7 mouse cellular contexts compared by ENCODE assay signal in genomic region chr9:105827791-105828385, GRCm38 (mm10). TPM values are rescaled to one million over a fixed set of nuclear protein-coding genes. Genes with fewer than 3 reads are reported as not detected.
DNase-seq lines count a peak whose midpoint lies in the region; ATAC-seq and TF ChIP-seq lines count a peak whose summit lies in the region.

Col6a6 (minus strand) TSS chr9:105828160.

- no peak for TF ChIP-seq CTCF in left cerebral cortex, adult 2 months (IDR thresholded peaks at IDR 0.05)

- H3K4me2 ChIP-seq in neural tube, embryonic 11.5 days (ENCODE audit: low read depth), result peak within 1 kb of the TSS; percentile 14; the same call in 1 of the 2 replicates
- H3K4me2 ChIP-seq in heart, embryonic 12.5 days, result peak within 1 kb of the TSS; percentile 60

- H3K36me3 ChIP-seq in neural tube, embryonic 11.5 days (ENCODE audit: control insufficient read depth, insufficient read depth, low read length), result no peaks in the 10 kb centered on the region
- H3K36me3 ChIP-seq in heart, embryonic 12.5 days, result no peaks in the 10 kb centered on the region

- no peaks in the 10 kb centered on the region for H3K9me3 ChIP-seq in neural tube, embryonic 11.5 days (ENCODE audit: control insufficient read depth, low read length)
- 0 out of 2 replicates have a peak, but pooled peaks cover 2% of the 10 kb centered on the region for H3K9me3 ChIP-seq in heart, embryonic 12.5 days (replicated peaks)

- no peaks in the 10 kb centered on the region for H3K27me3 ChIP-seq in neural tube, embryonic 11.5 days (ENCODE audit: control insufficient read depth, insufficient read depth, low read length)
- peaks cover 30% of the 10 kb centered on the region for H3K27me3 ChIP-seq in heart, embryonic 12.5 days (replicated peaks)

- no peak within 1 kb of the TSS for H3K27ac ChIP-seq in neural tube, embryonic 11.5 days (ENCODE audit: low read depth, low read length)
- H3K27ac ChIP-seq in heart, embryonic 12.5 days (ENCODE audit: poor library complexity, severe bottlenecking), result no peak within 1 kb of the TSS
- no peak within 1 kb of the TSS for H3K27ac ChIP-seq in left cerebral cortex, adult 2 months

- no peak within 1 kb of the TSS for H3K9ac ChIP-seq in neural tube, embryonic 11.5 days (ENCODE audit: low read length)
- H3K9ac ChIP-seq in heart, embryonic 12.5 days, result peak within 1 kb of the TSS; percentile 39

- 15% methylated on average over 20 of the region's 20 CpGs for WGBS in neural tube, embryonic 11.5 days
- 18% methylated on average over 20 of the region's 20 CpGs for WGBS in heart, embryonic 12.5 days

- no peaks in the 10 kb centered on the region for H3K4me1 ChIP-seq in neural tube, embryonic 11.5 days (ENCODE audit: control insufficient read depth, insufficient read depth, low read length)
- H3K4me1 ChIP-seq in heart, embryonic 12.5 days (replicated peaks), result peaks cover 8% of the 10 kb centered on the region; the same call in 1 of the 2 replicates

- intact Hi-C loops in left cerebral cortex, adult 2 months (cut with DNase I), result no loop called here

- DNase-seq in neural tube, embryonic 11.5 days (ENCODE audit: low spot score), result peak; percentile 18
- no peak for DNase-seq in neural tube, embryonic 10.5 days (ENCODE audit: extremely low spot score, low spot score)
- peak; percentile 18 to 29 for DNase-seq in kidney, postnatal 4 days
- no peak for DNase-seq in retina, postnatal 1 day
- DNase-seq in left cerebral cortex, adult 2 months (ENCODE audit: extremely low spot score in 1 of 2, low spot score in 2 of 2), result no peak

- no peak within 1 kb of the TSS for H3K4me3 ChIP-seq in neural tube, embryonic 11.5 days (ENCODE audit: low read depth, low read length)
- peak within 1 kb of the TSS; percentile 22 for H3K4me3 ChIP-seq in heart, embryonic 12.5 days
- H3K4me3 ChIP-seq in left cerebral cortex, adult 2 months, result no peak within 1 kb of the TSS

- no peak for ATAC-seq in neural tube, embryonic 11.5 days (ENCODE audit: insufficient read depth, low FRiP score, low TSS enrichment)
- no peak for ATAC-seq in heart, embryonic 12.5 days (ENCODE audit: insufficient number of reproducible peaks, low FRiP score)
- ATAC-seq in erythroid progenitor cell, adult 5-6 weeks (replicated peaks; ENCODE audit: low FRiP score, poor library complexity, severe bottlenecking), result no peak

RNA-seq across cellular contexts. Expression of gene Col6a6, which starts in this region (rescaled TPM):
- polyA plus RNA-seq in neural tube, embryonic 11.5 days (2014; fragmentation: Nextera tagmentation; extraction: Ambion mirVana), result 0.13 and 0.20 TPM in 2 replicates
- 1.3 and 1.6 TPM in 2 replicates for polyA plus RNA-seq in heart, embryonic 12.5 days (2016; fragmentation: Nextera tagmentation; extraction: Ambion mirVana)
- not detected in 2 replicates for total RNA-seq in erythroid progenitor cell, adult 5-6 weeks (2015; ENCODE audit: low replicate concordance)
- total RNA-seq in erythroid progenitor cell, adult 5-6 weeks (2017; ENCODE audit: low replicate concordance), result not detected in 2 replicates
- under 1 TPM; 0.30 to 0.34 TPM for total RNA-seq in left cerebral cortex, adult 2 months (2021)

Comparison
In these comparisons a context has a peak if more than half of its experiments do, and no peak if none do; other contexts are left out.
1. Peak in DNase-seq and H3K4me2 ChIP-seq in neural tube, embryonic 11.5 days; RNA of the gene not detected or under 1 TPM.
2. DNase-seq: peak in kidney, postnatal 4 days (2 of 2); none in neural tube, embryonic 10.5 days (single experiment), retina, postnatal 1 day (single experiment) and left cerebral cortex, adult 2 months (0 of 2).